Mouse (Mus musculus): ENCODE measurements around the gene Sox30. TPM values are rescaled to one million over a fixed set of nuclear protein-coding genes. Genes with fewer than 3 reads are reported as not detected.

The Sox30 gene
- polyA plus RNA-seq, 1 experiment from 2014 or later, result 0.08 TPM

DNA sequence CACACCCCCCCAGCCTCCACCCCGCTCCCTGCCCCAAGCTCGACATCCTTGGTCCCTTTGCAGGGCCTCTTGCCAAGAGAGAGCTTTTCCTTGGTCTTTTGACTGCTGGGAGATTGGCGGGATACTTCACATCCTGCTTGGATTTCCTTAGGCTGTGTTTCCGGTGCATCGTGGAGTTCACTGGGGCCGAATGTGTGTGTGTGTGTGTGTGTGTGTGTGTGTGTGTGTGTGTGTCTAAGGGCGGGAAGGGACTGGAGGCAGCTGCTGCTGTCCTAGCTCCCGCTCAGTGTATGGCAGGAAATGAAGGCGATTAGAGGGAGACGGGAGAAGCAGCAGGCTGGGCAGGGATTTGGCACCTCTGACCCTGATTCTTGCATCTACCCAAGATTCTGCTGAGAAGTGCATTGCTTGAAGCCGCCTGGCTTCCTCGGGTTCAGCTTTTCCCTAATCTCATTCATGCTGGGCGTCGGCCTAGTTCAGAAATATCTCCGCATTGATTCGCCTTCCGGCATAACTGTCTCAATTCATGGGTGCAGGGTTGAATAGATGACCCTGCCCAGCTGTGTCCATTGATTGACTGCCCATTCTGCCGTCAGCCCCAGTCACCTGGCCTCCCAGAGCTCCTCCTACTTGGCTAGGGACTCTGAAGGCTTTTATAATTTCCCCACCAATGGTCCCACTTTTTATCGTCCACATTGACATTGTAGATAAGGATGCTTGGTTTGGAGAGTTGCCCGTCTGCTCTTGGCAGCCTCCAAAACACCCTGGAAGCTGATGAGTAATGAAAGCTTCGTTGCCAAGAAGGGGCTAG is 85.3 kb downstream of the Sox30 start:
- no peaks in the 10 kb centered on the region for H3K9me3 ChIP-seq (ENCODE audit: control insufficient read depth, low read length)
- peaks cover 37% of the 10 kb centered on the region for H3K36me3 ChIP-seq (replicated peaks; ENCODE audit: control insufficient read depth, insufficient read depth)
- no peaks in the 10 kb centered on the region for H3K27me3 ChIP-seq (ENCODE audit: control insufficient read depth, insufficient read depth, low read length)
- no peak overlapping the region for H3K9ac ChIP-seq
- ATAC-seq (ENCODE audit: low FRiP score) (peak; percentile 72; the same call in 1 of the 2 replicates), DNase-seq (ENCODE audit: low spot score) (no peak)
- no peak overlapping the region for H3K4me3 ChIP-seq (replicated peaks; ENCODE audit: low read length)
- H3K27ac ChIP-seq, result peak overlapping the region; percentile 41; the same call in 1 of the 2 replicates
- H3K4me1 ChIP-seq (replicated peaks; ENCODE audit: control insufficient read depth, insufficient read depth, low read length), result peaks cover 23% of the 10 kb centered on the region
- H3K4me2 ChIP-seq (replicated peaks), result no peak overlapping the region
- WGBS, result 48% methylated on average over 21 of the region's 21 CpGs

Other genes starting within 250 kb of the Sox30 start
- gene Clint1, start 128.3 kb upstream of the Sox30 start, polyA plus RNA-seq (2014; fragmentation: Nextera tagmentation; extraction: Ambion mirVana), result 39.0 and 45.4 TPM in 2 replicates
- 30.5 and 36.2 TPM in 2 replicates for gene Lsm11, start 35.4 kb upstream of the Sox30 start, polyA plus RNA-seq (2014; fragmentation: Nextera tagmentation; extraction: Ambion mirVana)
- 8.7 and 9.4 TPM in 2 replicates for gene Thg1l, start 24.8 kb upstream of the Sox30 start, polyA plus RNA-seq (2014; fragmentation: Nextera tagmentation; extraction: Ambion mirVana)
- 4.4 and 6.6 TPM in 2 replicates for gene Gm12166, start 72.0 kb downstream of the Sox30 start, polyA plus RNA-seq (2014; fragmentation: Nextera tagmentation; extraction: Ambion mirVana)
- 12.2 and 14.5 TPM in 2 replicates for gene Adam19, start 75.7 kb downstream of the Sox30 start, polyA plus RNA-seq (2014; fragmentation: Nextera tagmentation; extraction: Ambion mirVana)
- 0.38 and 0.46 TPM in 2 replicates for gene Nipal4, start 186.2 kb downstream of the Sox30 start, polyA plus RNA-seq (2014; fragmentation: Nextera tagmentation; extraction: Ambion mirVana)

Data from hindbrain, embryonic 14.5 days (tissue).